Mouse (Mus musculus) spleen, adult 12 weeks (tissue): ENCODE measurements around the gene Dnajc19.
"Not testable (repeated sequence)": the region's sequence is repeated elsewhere in the genome, so short reads cannot be mapped to it uniquely, and the experiment has no call there.

ENCODE experiments used
- DNase-seq: peaks from one replicate; pipeline ENCODE4 v3.0.0; 2022; ENCODE audit warnings: low spot score

The Dnajc19 gene

GRCm38 (mm10) chr3:34080900-34081662 lies at the start of gene Dnajc19:
Gene Dnajc19, minus strand, starts transcription at chr3:34081321.
- DNase-seq = peak; percentile 87

GRCm38 (mm10) chr3:34129957-34130356 lies 48.8 kb upstream of the Dnajc19 start:
- DNase-seq = no peak

- DNase-seq = no peak
Measured at GRCm38 (mm10) chr3:34121311-34121710, 40.2 kb upstream of the Dnajc19 start.

GRCm38 (mm10) chr3:34120791-34121190 lies 39.7 kb upstream of the Dnajc19 start:
- DNase-seq = no peak

GRCm38 (mm10) chr3:34119869-34120268 lies 38.7 kb upstream of the Dnajc19 start:
- DNase-seq = no peak

GRCm38 (mm10) chr3:34115806-34116205 lies 34.7 kb upstream of the Dnajc19 start:
- no peak for DNase-seq

- no peak for DNase-seq
Measured at GRCm38 (mm10) chr3:34111941-34112685, 31.0 kb upstream of the Dnajc19 start.

GRCm38 (mm10) chr3:34107631-34108030 lies 26.5 kb upstream of the Dnajc19 start:
- DNase-seq = no peak

GRCm38 (mm10) chr3:34106421-34106820 lies 25.3 kb upstream of the Dnajc19 start:
- DNase-seq = no peak

GRCm38 (mm10) chr3:34103902-34104672 lies 23.0 kb upstream of the Dnajc19 start:
- no peak for DNase-seq

GRCm38 (mm10) chr3:34102891-34103290 lies 21.8 kb upstream of the Dnajc19 start:
- no peak for DNase-seq

- DNase-seq = no peak
Measured at GRCm38 (mm10) chr3:34083655-34084054, 2.5 kb upstream of the Dnajc19 start.

- DNase-seq = no peak
Measured at GRCm38 (mm10) chr3:34081929-34082328, 808 bp upstream of the Dnajc19 start.

- DNase-seq = no peak
Measured at GRCm38 (mm10) chr3:34076058-34076759, 4.9 kb downstream of the Dnajc19 start.

- DNase-seq = no peak
Measured at GRCm38 (mm10) chr3:34072726-34073125, 8.4 kb downstream of the Dnajc19 start.

GRCm38 (mm10) chr3:34068943-34069342 lies 12.2 kb downstream of the Dnajc19 start:
- DNase-seq = not testable (repeated sequence)

GRCm38 (mm10) chr3:34062352-34062751 lies 18.8 kb downstream of the Dnajc19 start:
- DNase-seq = no peak

- DNase-seq = no peak
Measured at GRCm38 (mm10) chr3:34041990-34042389, 39.1 kb downstream of the Dnajc19 start.

GRCm38 (mm10) chr3:34035706-34036105 lies 45.4 kb downstream of the Dnajc19 start:
- DNase-seq = no peak

GRCm38 (mm10) chr3:34034803-34035202 lies 46.3 kb downstream of the Dnajc19 start:
- DNase-seq = no peak

GRCm38 (mm10) chr3:34033720-34034364 lies 47.3 kb downstream of the Dnajc19 start:
- no peak for DNase-seq
